Mouse (Mus musculus) hindbrain, embryonic 12.5 days (tissue): ENCODE results near the gene Vps8. TPM values are rescaled to one million over a fixed set of nuclear protein-coding genes. Genes with fewer than 3 reads are reported as not detected.
"Not testable (repeated sequence)": the region's sequence is repeated elsewhere in the genome, so short reads cannot be mapped to it uniquely, and the experiment has no call there.

Source experiments
- ATAC-seq: fragments of 200-750 bp; cut with Nextera tagmentation; 2 replicates; pipeline ENCODE4 v1.8.0; 2017; ENCODE audit warnings: moderate TSS enrichment; ENCODE audit not compliant: low FRiP score
- H3K27ac ChIP-seq: fragments of 300-500 bp; sonication (generic); 2 replicates; pipeline ENCODE4 v1.5.1; 2016; ENCODE audit warnings: mild to moderate bottlenecking
- H3K27me3 ChIP-seq: fragments of 300-500 bp; sonication (generic); 2 replicates; pipeline ENCODE4 v1.6.1; 2016; ENCODE audit warnings: mild to moderate bottlenecking
- H3K36me3 ChIP-seq: fragments of 300-500 bp; sonication (generic); 2 replicates; pipeline ENCODE4 v1.6.1; 2016; ENCODE audit warnings: mild to moderate bottlenecking
- H3K4me1 ChIP-seq: fragments of 300-500 bp; sonication (generic); 2 replicates; pipeline ENCODE4 v1.6.1; 2016
- H3K4me2 ChIP-seq: fragments of 300-500 bp; sonication (generic); replicated peaks from 2 replicates; pipeline ENCODE4 v1.6.1; 2016; ENCODE audit warnings: mild to moderate bottlenecking
- H3K4me3 ChIP-seq: fragments of 300-500 bp; sonication (generic); 2 replicates; pipeline ENCODE4 v1.5.1; 2016; ENCODE audit warnings: mild to moderate bottlenecking
- H3K9ac ChIP-seq: fragments of 300-500 bp; sonication (generic); 2 replicates; pipeline ENCODE4 v1.6.1; 2016; ENCODE audit warnings: mild to moderate bottlenecking, moderate library complexity
- H3K9me3 ChIP-seq: fragments of 300-500 bp; sonication (generic); replicated peaks from 2 replicates; pipeline ENCODE4 v1.6.1; 2016; ENCODE audit warnings: mild to moderate bottlenecking
- WGBS: fragments of 180-500 bp; shearing (Covaris S2); methylation state at CpG from one replicate; pipeline ENCODE4 v1.1.7; 2016; 5-methylcytosine and 5-hydroxymethylcytosine counted together
- polyA plus RNA-seq: library from polyadenylated mRNA; unstranded; fragments of >200 nt; fragmentation: Nextera tagmentation; extraction: Ambion mirVana; gene quantifications from 2 replicates; pipeline ENCODE4 v1.2.1, GENCODE M21; 2016

Vps8 gene
- polyA plus RNA-seq, 1 experiment from 2014 or later: 28.0 TPM

DNA sequence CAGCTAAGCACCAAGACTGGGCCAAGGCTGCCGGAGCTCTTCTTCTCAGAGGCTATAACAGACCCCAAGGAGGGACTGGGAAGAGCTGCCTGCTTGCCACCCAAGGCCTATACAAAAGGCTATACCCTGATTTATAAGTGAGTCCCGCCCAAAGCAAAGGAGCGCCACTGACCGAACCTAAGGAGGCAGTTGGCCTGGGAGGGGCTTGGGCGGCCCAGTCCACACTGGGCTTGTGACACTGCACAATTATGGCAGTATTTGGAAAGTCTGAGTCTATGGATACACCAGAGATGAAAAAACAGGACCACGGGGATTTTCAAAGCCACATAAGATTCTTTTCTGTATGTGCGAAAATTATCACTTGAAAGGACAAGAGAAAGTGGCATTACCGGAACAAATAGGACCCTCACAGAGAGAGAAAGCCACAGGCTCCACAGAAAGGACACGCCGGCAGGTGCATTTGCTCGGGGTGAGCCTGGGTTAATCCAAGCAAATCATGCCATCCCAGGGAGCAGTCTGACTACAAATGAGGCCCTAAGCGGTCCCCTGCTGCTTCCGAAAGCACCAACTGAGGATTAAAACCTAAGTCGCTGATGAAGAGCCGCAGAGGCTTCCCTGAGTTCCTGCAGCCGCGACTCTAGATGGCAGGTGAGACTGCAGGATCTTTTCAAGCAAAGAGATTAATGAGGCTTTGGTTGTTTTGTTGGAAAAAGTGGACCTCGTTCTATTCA, 241.9 kb downstream of the Vps8 start:
- H3K9ac ChIP-seq: no peak overlapping the region; the same call in 1 of the 2 replicates

DNA sequence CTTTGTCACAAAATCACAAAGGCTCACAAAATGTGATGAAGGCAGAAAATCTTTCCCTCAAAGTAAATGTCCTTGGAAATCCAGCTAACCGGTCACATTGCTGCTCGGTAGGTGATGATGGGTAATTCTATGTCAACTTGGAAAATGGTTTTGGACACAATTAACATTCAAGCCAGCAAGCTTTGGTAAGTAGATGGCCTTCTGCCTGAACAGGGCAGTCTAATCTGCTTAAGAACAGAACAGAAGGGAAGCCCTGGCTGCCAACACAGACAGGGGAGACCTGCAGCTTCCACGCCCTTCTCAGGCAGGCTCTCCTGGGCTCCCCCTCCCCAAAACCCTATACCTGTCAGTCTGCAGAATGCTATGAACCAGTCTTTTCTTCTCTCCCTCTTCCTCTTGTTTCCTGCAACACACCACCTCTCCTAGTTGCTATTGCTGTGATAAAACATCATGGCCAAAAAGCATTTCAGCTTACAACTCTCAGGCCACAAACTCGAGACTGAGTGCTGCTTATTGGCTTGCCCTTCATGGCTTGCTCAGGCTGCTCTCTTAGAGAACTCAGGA, 242.6 kb downstream of the Vps8 start:
- Histone ChIP-seq H3K27ac (peak overlapping the region; percentile 36; the same call in 1 of the 2 replicates), H3K36me3 (no peaks in the 10 kb centered on the region), H3K27me3 (no peaks in the 10 kb centered on the region), H3K4me2 (0 out of 2 replicates have a peak overlapping the region, but pooled peaks have one; percentile 24), H3K9me3 (peaks cover 3% of the 10 kb centered on the region; the same call in 1 of the 2 replicates), H3K9ac (0 out of 2 replicates have a peak overlapping the region, but pooled peaks have one; percentile 33), H3K4me1 (peaks cover 21% of the 10 kb centered on the region), H3K4me3 (no peak overlapping the region)
- ATAC-seq: 0 out of 2 replicates have a peak, but pooled peaks have one; percentile 61
- 20% methylated on average over 4 of the region's 4 CpGs for WGBS

More for the DNA sequence above, 241.9 kb downstream of the Vps8 start:
- Histone ChIP-seq H3K4me3 (no peak overlapping the region), H3K9me3 (peaks cover 3% of the 10 kb centered on the region; the same call in 1 of the 2 replicates), H3K36me3 (no peaks in the 10 kb centered on the region), H3K4me1 (peaks cover 27% of the 10 kb centered on the region), H3K27me3 (no peaks in the 10 kb centered on the region), H3K27ac (peak overlapping the region; percentile 36), H3K4me2 (peak overlapping the region; percentile 24)
- 9% methylated on average over 18 of the region's 18 CpGs for WGBS
- peak; percentile 91 for ATAC-seq

- Histone ChIP-seq H3K4me1 (no peaks in the 10 kb centered on the region), H3K27me3 (no peaks in the 10 kb centered on the region), H3K9ac (no peak overlapping the region), H3K4me3 (no peak overlapping the region), H3K4me2 (no peak overlapping the region), H3K9me3 (peaks cover 3% of the 10 kb centered on the region; the same call in 1 of the 2 replicates), H3K27ac (no peak overlapping the region), H3K36me3 (peaks cover 10% of the 10 kb centered on the region)
- WGBS: 85% methylated on average over 4 of the region's 4 CpGs
- no peak for ATAC-seq
Measured at GRCm38 (mm10) chr16:21671878-21672277, 249.0 kb downstream of the Vps8 start.

DNA sequence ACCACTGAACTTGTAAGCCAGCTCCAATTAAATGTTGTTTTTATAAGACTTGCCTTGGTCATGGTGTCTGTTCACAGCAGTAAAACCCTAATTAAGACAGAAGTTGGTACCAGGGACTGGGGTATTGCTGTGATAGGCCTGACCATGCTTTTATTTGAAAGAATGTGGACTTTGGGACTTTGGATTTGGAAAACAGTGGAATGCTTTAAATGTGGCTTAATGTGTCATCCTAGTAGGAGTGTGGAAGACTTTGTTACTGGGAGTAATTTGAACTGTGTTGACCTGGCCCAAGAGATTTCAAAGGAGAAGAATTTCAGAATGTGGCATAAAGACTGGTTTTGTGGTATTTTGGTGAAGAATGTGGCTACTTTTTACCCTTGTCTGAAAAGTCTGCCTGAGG, 250.1 kb downstream of the Vps8 start:
- not testable (repeated sequence) for ATAC-seq, H3K9me3 ChIP-seq, H3K4me2 ChIP-seq, H3K9ac ChIP-seq, H3K27me3 ChIP-seq, H3K27ac ChIP-seq, H3K4me1 ChIP-seq, H3K4me3 ChIP-seq
- H3K36me3 ChIP-seq: peaks cover 14% of the 10 kb centered on the region

- H3K9me3 ChIP-seq, H3K4me1 ChIP-seq, H3K4me3 ChIP-seq, ATAC-seq, H3K4me2 ChIP-seq, H3K9ac ChIP-seq, H3K27ac ChIP-seq, H3K27me3 ChIP-seq: not testable (repeated sequence)
- 100% methylated on average over 1 of the region's 1 CpGs for WGBS
- peaks cover 14% of the 10 kb centered on the region for H3K36me3 ChIP-seq
Measured at GRCm38 (mm10) chr16:21673651-21674050, 250.7 kb downstream of the Vps8 start.

DNA sequence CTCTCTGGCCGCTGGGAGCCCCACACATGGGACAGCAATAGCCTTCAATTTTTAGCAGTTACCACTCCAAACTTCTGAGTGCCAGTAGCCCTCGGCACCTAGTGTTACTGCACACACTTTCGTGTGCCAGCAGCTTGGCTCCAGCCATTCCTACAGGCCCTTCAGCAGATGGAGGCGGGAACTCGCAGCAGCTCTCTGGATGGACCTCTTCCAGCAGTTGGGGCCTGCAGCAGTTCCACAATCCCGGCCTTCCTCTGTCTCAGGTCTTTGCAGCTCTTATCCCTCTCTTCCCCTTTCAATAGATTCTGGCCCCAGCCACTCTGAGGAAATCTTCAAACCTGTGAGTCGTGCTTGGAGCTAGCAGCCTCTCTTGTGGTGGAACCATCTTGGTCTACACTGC, 253.9 kb downstream of the Vps8 start:
- Histone ChIP-seq H3K9me3 (no peaks in the 10 kb centered on the region), H3K36me3 (peaks cover 14% of the 10 kb centered on the region), H3K27me3 (no peaks in the 10 kb centered on the region), H3K27ac (no peak overlapping the region), H3K4me1 (no peaks in the 10 kb centered on the region), H3K4me2 (no peak overlapping the region), H3K4me3 (no peak overlapping the region), H3K9ac (no peak overlapping the region)
- no peak for ATAC-seq
- WGBS: 94% methylated on average over 7 of the region's 7 CpGs

- H3K4me1 ChIP-seq: peaks cover 17% of the 10 kb centered on the region
- no peak for ATAC-seq
- peaks cover 13% of the 10 kb centered on the region; the same call in 1 of the 2 replicates for H3K36me3 ChIP-seq
- H3K27ac ChIP-seq: no peak overlapping the region
- 94% methylated on average over 5 of the region's 5 CpGs for WGBS
- no peaks in the 10 kb centered on the region for H3K9me3 ChIP-seq
- no peak overlapping the region for H3K4me2 ChIP-seq
- H3K27me3 ChIP-seq: no peaks in the 10 kb centered on the region
- H3K4me3 ChIP-seq: no peak overlapping the region
- no peak overlapping the region for H3K9ac ChIP-seq
Measured at GRCm38 (mm10) chr16:21687406-21687805, 264.5 kb downstream of the Vps8 start.

DNA sequence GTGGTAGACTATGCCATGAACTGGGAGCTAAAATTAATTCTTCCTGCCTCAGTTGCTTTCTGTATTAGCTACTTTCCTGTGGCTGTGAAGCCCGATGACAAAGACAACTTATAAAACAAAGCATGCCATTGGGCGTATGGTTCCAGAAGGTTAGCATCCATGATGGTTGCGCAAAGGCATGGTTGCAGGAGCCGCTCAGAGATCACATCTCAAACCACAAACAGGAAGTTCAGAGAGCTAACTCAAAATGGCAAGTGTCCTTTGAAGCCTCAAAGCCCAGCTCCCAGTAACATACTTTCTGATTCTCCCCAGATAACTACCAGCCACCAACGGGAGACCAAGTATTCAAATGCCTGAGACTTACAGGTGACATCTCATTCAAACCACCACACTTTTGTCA, 266.2 kb downstream of the Vps8 start:
- Histone ChIP-seq H3K36me3 (peaks cover 13% of the 10 kb centered on the region; the same call in 1 of the 2 replicates), H3K27me3 (no peaks in the 10 kb centered on the region), H3K4me2 (no peak overlapping the region), H3K4me1 (peaks cover 25% of the 10 kb centered on the region), H3K9ac (no peak overlapping the region), H3K4me3 (no peak overlapping the region), H3K9me3 (no peaks in the 10 kb centered on the region), H3K27ac (no peak overlapping the region)
- WGBS: 90% methylated on average over 5 of the region's 5 CpGs
- no peak for ATAC-seq

DNA sequence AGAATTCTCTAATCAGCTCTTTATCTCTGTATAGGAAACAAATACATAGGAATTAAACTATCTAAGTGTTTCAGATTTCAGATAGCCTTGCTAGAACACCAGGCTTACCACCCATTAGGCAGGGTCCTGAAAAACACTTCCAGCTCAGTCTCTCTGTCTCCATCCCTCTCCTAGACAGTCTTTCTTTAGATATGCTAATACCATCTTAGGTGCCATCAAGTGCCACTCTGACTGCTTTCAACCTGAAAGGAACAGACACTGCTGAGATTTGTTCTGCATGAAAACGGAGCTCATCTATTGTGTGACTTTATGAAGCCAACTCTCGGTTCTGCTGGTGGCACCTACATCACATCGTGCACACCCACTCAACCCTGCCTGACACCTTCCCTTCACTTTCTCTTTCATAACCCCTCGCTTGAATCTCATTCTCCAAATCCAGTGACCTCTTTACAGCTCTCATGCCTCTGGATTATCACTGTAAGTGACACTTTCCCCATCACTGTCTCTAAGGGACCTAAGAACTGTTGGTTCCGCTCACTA, 267.4 kb downstream of the Vps8 start:
- no peak overlapping the region for H3K27ac ChIP-seq
- WGBS: 39% methylated on average over 5 of the region's 5 CpGs
- ATAC-seq: no peak
- H3K36me3 ChIP-seq: peaks cover 13% of the 10 kb centered on the region; the same call in 1 of the 2 replicates
- H3K27me3 ChIP-seq: no peaks in the 10 kb centered on the region
- H3K4me3 ChIP-seq: no peak overlapping the region
- peaks cover 30% of the 10 kb centered on the region for H3K4me1 ChIP-seq
- no peak overlapping the region for H3K9ac ChIP-seq
- no peaks in the 10 kb centered on the region for H3K9me3 ChIP-seq
- no peak overlapping the region for H3K4me2 ChIP-seq

- under 1% methylated on average over 40 of the region's 45 CpGs for WGBS
- Histone ChIP-seq H3K9ac (peak overlapping the region; percentile 87), H3K4me1 (peaks cover 34% of the 10 kb centered on the region), H3K9me3 (no peaks in the 10 kb centered on the region), H3K4me2 (peak overlapping the region; percentile 96), H3K27ac (peak overlapping the region; percentile 96), H3K4me3 (peak overlapping the region; percentile 81), H3K27me3 (no peaks in the 10 kb centered on the region), H3K36me3 (no peaks in the 10 kb centered on the region)
- peak; percentile 80 for ATAC-seq
Measured at GRCm38 (mm10) chr16:21693981-21694462, 271.1 kb downstream of the Vps8 start.
